Mouse (Mus musculus) intestine, embryonic 14.5 days (tissue): ENCODE measurements at regions not wholly inside any gene's neighbourhood (a gene's known extent, or its start where the extent isn't known, plus 50 kb on each side); places are given as distances from the start of the nearest gene placed in this dataset.

ENCODE experiments used
- ATAC-seq: fragments of 200-750 bp; cut with Nextera tagmentation; replicated peaks from 2 replicates; pipeline ENCODE4 v1.8.0; 2017; ENCODE audit warnings: low read depth, moderate number of reproducible peaks, moderate TSS enrichment, moderate library complexity; ENCODE audit not compliant: low FRiP score, low TSS enrichment
- DNase-seq: peaks from one replicate; pipeline ENCODE4 v3.0.0-alpha.2; 2018; ENCODE audit warnings: low spot score
- H3K27ac ChIP-seq: fragments of 300-500 bp; sonication (generic); 2 replicates; pipeline ENCODE4 v1.5.1; 2014; ENCODE audit warnings: low read depth, mild to moderate bottlenecking, control low read depth
- H3K27me3 ChIP-seq: fragments of 300-500 bp; sonication (generic); replicated peaks from 2 replicates; pipeline ENCODE4 v1.6.1; 2014; ENCODE audit warnings: low read length, control low read depth; ENCODE audit not compliant: control insufficient read depth, insufficient read depth
- H3K36me3 ChIP-seq: fragments of 300-500 bp; sonication (generic); 2 replicates; pipeline ENCODE4 v1.6.1; 2014; ENCODE audit warnings: low read length, control low read depth; ENCODE audit not compliant: control insufficient read depth, insufficient read depth
- H3K4me1 ChIP-seq: fragments of 300-500 bp; sonication (generic); replicated peaks from 2 replicates; pipeline ENCODE4 v1.6.1; 2014; ENCODE audit warnings: low read length, control low read depth, mixed read lengths; ENCODE audit not compliant: control insufficient read depth, insufficient read depth
- H3K4me2 ChIP-seq: fragments of 300-500 bp; sonication (generic); 2 replicates; pipeline ENCODE4 v1.6.1; 2014; ENCODE audit warnings: low read length
- H3K4me3 ChIP-seq: fragments of 300-500 bp; sonication (generic); 2 replicates; pipeline ENCODE4 v1.5.1; 2014; ENCODE audit warnings: low read depth, low read length, control low read depth, mixed read lengths
- H3K9ac ChIP-seq: fragments of 300-500 bp; sonication (generic); 2 replicates; pipeline ENCODE4 v1.6.1; 2014; ENCODE audit warnings: mild to moderate bottlenecking, low read length
- H3K9me3 ChIP-seq: fragments of 300-500 bp; sonication (generic); 2 replicates; pipeline ENCODE4 v1.6.1; 2016; ENCODE audit warnings: low read length, control low read depth; ENCODE audit not compliant: control insufficient read depth
- WGBS: fragments of 180-500 bp; shearing (Covaris S2); extraction: QIAGEN DNeasy Blood & Tissue Kit; methylation state at CpG from one replicate; pipeline ENCODE4 v1.1.7; 2014; 5-methylcytosine and 5-hydroxymethylcytosine counted together

- Histone ChIP-seq H3K9ac (no peak overlapping the region), H3K4me2 (no peak overlapping the region), H3K4me1 (no peaks in the 10 kb centered on the region), H3K4me3 (no peak overlapping the region), H3K36me3 (no peaks in the 10 kb centered on the region), H3K27me3 (no peaks in the 10 kb centered on the region), H3K9me3 (no peaks in the 10 kb centered on the region), H3K27ac (no peak overlapping the region)
- DNase-seq (no peak), ATAC-seq (0 out of 2 replicates have a peak, but pooled peaks have one; percentile 66)
- WGBS = 51% methylated on average over 7 of the region's 7 CpGs
Observed at GRCm38 (mm10) chr8:26725521-26725920, 251.6 kb upstream of the Zfp703 start.

GRCm38 (mm10) chr8:26729351-26729750 is 247.8 kb upstream of the Zfp703 start:
- WGBS = 76% methylated on average over 5 of the region's 5 CpGs
- no peak for DNase-seq
- ATAC-seq = no peak
- Histone ChIP-seq H3K27me3 (no peaks in the 10 kb centered on the region), H3K36me3 (no peaks in the 10 kb centered on the region), H3K4me2 (no peak overlapping the region), H3K9ac (no peak overlapping the region), H3K4me1 (no peaks in the 10 kb centered on the region), H3K9me3 (no peaks in the 10 kb centered on the region), H3K4me3 (no peak overlapping the region), H3K27ac (no peak overlapping the region)

GRCm38 (mm10) chr8:26731111-26731510 is 246.0 kb upstream of the Zfp703 start:
- no peak overlapping the region for H3K4me3 ChIP-seq
- H3K9ac ChIP-seq = no peak overlapping the region
- no peaks in the 10 kb centered on the region for H3K36me3 ChIP-seq
- H3K4me1 ChIP-seq = no peaks in the 10 kb centered on the region
- H3K4me2 ChIP-seq = no peak overlapping the region
- ATAC-seq = no peak
- H3K9me3 ChIP-seq = no peaks in the 10 kb centered on the region
- DNase-seq = no peak
- no peak overlapping the region for H3K27ac ChIP-seq
- WGBS = 88% methylated on average over 2 of the region's 2 CpGs
- H3K27me3 ChIP-seq = no peaks in the 10 kb centered on the region

DNA sequence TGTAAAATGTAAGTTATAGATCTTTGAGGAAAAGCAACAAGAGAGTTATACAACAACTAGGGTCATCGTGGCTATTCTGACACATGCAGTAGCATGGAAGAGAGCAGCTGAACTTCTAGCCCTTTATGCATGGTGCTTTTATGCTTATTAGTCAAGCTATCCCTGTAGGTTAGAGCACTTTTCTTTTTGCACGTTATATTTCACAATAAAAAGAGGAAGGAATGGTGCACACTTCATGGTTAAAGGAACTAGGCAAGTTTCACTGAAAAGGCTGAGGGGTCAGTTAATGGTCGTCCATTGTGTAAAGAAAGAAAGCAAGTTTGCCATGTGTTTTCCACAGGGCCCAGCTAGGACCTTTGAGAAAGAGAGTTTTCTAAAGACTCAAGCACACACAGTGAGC is 232.7 kb upstream of the Zfp703 start:
- Histone ChIP-seq H3K27ac (no peak overlapping the region), H3K9ac (no peak overlapping the region), H3K27me3 (no peaks in the 10 kb centered on the region), H3K36me3 (no peaks in the 10 kb centered on the region), H3K4me3 (no peak overlapping the region), H3K4me1 (peaks cover 11% of the 10 kb centered on the region), H3K9me3 (no peaks in the 10 kb centered on the region), H3K4me2 (no peak overlapping the region)
- DNase-seq (no peak), ATAC-seq (no peak)
- WGBS = 85% methylated on average over 3 of the region's 3 CpGs

- no peak overlapping the region for H3K27ac ChIP-seq
- no peak overlapping the region for H3K4me3 ChIP-seq
- no peak overlapping the region for H3K9ac ChIP-seq
- H3K4me2 ChIP-seq = no peak overlapping the region
- peaks cover 11% of the 10 kb centered on the region for H3K4me1 ChIP-seq
- no peaks in the 10 kb centered on the region for H3K27me3 ChIP-seq
- H3K36me3 ChIP-seq = no peaks in the 10 kb centered on the region
- WGBS = 84% methylated on average over 3 of the region's 3 CpGs
- no peaks in the 10 kb centered on the region for H3K9me3 ChIP-seq
- ATAC-seq (no peak), DNase-seq (no peak)
Observed at GRCm38 (mm10) chr8:26746811-26747210, 230.3 kb upstream of the Zfp703 start.

- no peak overlapping the region for H3K4me3 ChIP-seq
- DNase-seq = no peak
Observed at GRCm38 (mm10) chr8:26747241-26747972, 229.7 kb upstream of the Zfp703 start.

DNA sequence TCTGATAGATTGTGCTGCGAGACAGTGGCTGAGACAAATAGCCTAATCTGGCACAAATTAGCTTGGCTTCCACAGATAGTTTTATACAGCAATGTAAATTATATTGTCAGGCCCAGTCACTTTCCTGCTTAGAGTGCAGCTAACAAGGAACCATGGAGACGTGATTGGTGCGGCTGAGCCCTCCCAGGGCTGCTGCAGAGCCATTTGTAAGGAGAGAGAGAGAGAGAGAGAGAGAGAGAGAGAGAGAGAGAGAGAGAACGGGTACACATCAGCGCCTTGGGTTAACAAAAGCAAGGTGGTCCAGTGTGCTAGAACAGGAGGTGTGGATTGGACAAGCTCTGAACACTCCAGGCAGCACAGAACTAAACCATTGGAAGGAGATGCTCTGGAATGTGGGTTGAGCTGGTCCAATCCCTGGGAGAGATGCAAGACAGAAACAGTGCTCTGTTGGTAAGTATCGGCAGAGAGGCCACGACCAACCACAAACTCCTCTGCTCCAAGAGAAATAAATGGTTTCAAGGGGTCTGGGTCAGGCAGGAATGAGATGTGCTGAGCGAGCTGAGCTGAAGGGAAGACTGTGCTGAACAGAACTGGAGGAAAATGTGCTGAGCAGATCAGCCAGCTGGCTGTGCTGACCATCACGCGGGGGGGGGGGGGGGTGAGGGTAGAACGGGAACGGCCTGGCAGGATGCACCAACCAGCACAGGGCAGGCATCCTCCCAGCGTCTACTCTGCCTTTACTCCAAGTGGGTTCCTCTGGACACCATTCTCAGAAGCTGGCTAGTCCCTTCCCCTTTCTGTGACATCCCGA is 228.8 kb upstream of the Zfp703 start:
- no peak overlapping the region for H3K4me3 ChIP-seq
- no peaks in the 10 kb centered on the region for H3K27me3 ChIP-seq
- H3K36me3 ChIP-seq = no peaks in the 10 kb centered on the region
- DNase-seq = no peak
- ATAC-seq = no peak
- no peak overlapping the region for H3K27ac ChIP-seq
- H3K9me3 ChIP-seq = no peaks in the 10 kb centered on the region
- peaks cover 11% of the 10 kb centered on the region for H3K4me1 ChIP-seq
- H3K9ac ChIP-seq = no peak overlapping the region
- no peak overlapping the region for H3K4me2 ChIP-seq
- WGBS = 38% methylated on average over 9 of the region's 14 CpGs

More at GRCm38 (mm10) chr8:26747241-26747972, 229.7 kb upstream of the Zfp703 start:
- H3K27me3 ChIP-seq = no peaks in the 10 kb centered on the region
- 41% methylated on average over 19 of the region's 19 CpGs for WGBS
- H3K9ac ChIP-seq = no peak overlapping the region
- no peaks in the 10 kb centered on the region for H3K9me3 ChIP-seq
- no peak overlapping the region for H3K27ac ChIP-seq
- H3K4me2 ChIP-seq = no peak overlapping the region
- 0 out of 2 replicates have a peak, but pooled peaks have one; percentile 40 for ATAC-seq
- peaks cover 11% of the 10 kb centered on the region for H3K4me1 ChIP-seq
- no peaks in the 10 kb centered on the region for H3K36me3 ChIP-seq

DNA sequence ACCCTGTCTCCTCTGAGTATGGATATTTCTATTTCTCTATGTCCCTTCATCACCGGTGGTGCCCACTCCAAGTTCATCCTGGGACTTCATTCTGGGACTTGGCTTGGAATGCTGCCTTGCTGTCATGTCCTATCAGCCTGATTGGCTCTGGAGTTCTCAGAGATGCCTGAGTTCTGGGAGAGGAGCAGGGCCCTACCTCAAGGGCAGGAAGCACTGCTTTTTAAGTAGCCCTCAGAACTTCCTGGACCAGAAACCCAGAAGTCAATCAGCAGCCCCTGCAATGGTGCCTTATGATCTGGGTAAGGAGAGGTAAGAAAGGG is 228.2 kb upstream of the Zfp703 start:
- no peak for DNase-seq
- WGBS = 88% methylated on average over 1 of the region's 1 CpGs
- no peaks in the 10 kb centered on the region for H3K27me3 ChIP-seq
- H3K9me3 ChIP-seq = no peaks in the 10 kb centered on the region
- no peak for ATAC-seq
- H3K4me2 ChIP-seq = no peak overlapping the region
- H3K4me3 ChIP-seq = no peak overlapping the region
- no peaks in the 10 kb centered on the region for H3K36me3 ChIP-seq
- no peak overlapping the region for H3K27ac ChIP-seq
- peaks cover 11% of the 10 kb centered on the region for H3K4me1 ChIP-seq
- no peak overlapping the region for H3K9ac ChIP-seq
